Mouse (Mus musculus): Measurements from ENCODE around the gene Wdtc1. TPM values are rescaled to one million over a fixed set of nuclear protein-coding genes. Genes with fewer than 3 reads are reported as not detected.
A peak's percentile ranks its signal among the peaks of the same experiment; 100 is the strongest.

Gene Wdtc1
- polyA plus RNA-seq, 1 experiment = 49.1 TPM

GRCm38 (mm10) chr4:133264559-133264958 is 88.7 kb downstream of the Wdtc1 start:
- TF ChIP-seq CTCF (IDR thresholded peaks at IDR 0.05; ENCODE audit: insufficient read depth, low read length) = no peak
- no peak for TF ChIP-seq POLR2A (IDR thresholded peaks at IDR 0.05; ENCODE audit: borderline replicate concordance, extremely low read depth, low read depth, low read length)
- no peak overlapping the region for H3K4me3 ChIP-seq (replicated peaks; ENCODE audit: extremely low read depth, low read depth, low read length)
- DNase-seq = no peak
- WGBS = 88% methylated on average over 2 of the region's 2 CpGs
- H3K4me1 ChIP-seq (ENCODE audit: control insufficient read depth, insufficient read depth, low read length) = no peaks in the 10 kb centered on the region

DNA sequence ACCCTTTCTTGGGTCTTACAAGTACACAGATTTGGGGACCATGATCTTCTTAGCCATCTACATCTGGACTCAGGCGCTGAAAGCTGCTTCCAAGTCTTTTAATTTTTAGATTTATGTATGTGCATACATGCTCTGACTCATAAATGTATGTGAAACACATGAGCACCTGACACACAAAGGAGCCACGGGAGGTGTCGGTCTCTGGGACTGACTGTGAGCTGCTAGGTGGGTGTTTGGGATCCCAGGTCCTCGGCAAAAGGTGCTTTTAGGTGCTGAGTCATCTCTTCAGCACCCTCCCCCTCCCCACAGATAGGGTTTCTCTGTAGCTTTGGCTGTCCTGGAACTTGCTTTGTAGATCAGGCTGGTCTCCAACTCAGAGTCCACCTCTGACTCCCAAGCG is 89.5 kb downstream of the Wdtc1 start:
- WGBS = 87% methylated on average over 5 of the region's 5 CpGs
- Histone ChIP-seq H3K4me1 (ENCODE audit: control insufficient read depth, insufficient read depth, low read length) (no peaks in the 10 kb centered on the region), H3K4me3 (replicated peaks; ENCODE audit: extremely low read depth, low read depth, low read length) (no peak overlapping the region)
- TF ChIP-seq CTCF (IDR thresholded peaks at IDR 0.05; ENCODE audit: insufficient read depth, low read length) (no peak), POLR2A (IDR thresholded peaks at IDR 0.05; ENCODE audit: borderline replicate concordance, extremely low read depth, low read depth, low read length) (no peak)
- DNase-seq = no peak

GRCm38 (mm10) chr4:133262882-133263281 is 90.4 kb downstream of the Wdtc1 start, which contains the start of gene Sytl1:
TSS of gene Sytl1 (minus strand) at chr4:133263113.
- WGBS = 37% methylated on average over 7 of the region's 7 CpGs
- Histone ChIP-seq H3K4me1 (ENCODE audit: control insufficient read depth, insufficient read depth, low read length) (no peaks in the 10 kb centered on the region), H3K4me3 (replicated peaks; ENCODE audit: extremely low read depth, low read depth, low read length) (peak within 1 kb of the TSS; percentile 12)
- no peak for DNase-seq
- no peak for TF ChIP-seq CTCF (IDR thresholded peaks at IDR 0.05; ENCODE audit: insufficient read depth, low read length)
- TF ChIP-seq POLR2A (IDR thresholded peaks at IDR 0.05; ENCODE audit: borderline replicate concordance, extremely low read depth, low read depth, low read length) = no peak

- Histone ChIP-seq H3K4me3 (replicated peaks; ENCODE audit: extremely low read depth, low read depth, low read length) (no peak overlapping the region), H3K4me1 (ENCODE audit: control insufficient read depth, insufficient read depth, low read length) (no peaks in the 10 kb centered on the region)
- DNase-seq = no peak
- WGBS = 59% methylated on average over 7 of the region's 7 CpGs
- no peak for TF ChIP-seq POLR2A (IDR thresholded peaks at IDR 0.05; ENCODE audit: borderline replicate concordance, extremely low read depth, low read depth, low read length)
- no peak for TF ChIP-seq CTCF (IDR thresholded peaks at IDR 0.05; ENCODE audit: insufficient read depth, low read length)
Measured at GRCm38 (mm10) chr4:133262375-133262765, 90.9 kb downstream of the Wdtc1 start.

DNA sequence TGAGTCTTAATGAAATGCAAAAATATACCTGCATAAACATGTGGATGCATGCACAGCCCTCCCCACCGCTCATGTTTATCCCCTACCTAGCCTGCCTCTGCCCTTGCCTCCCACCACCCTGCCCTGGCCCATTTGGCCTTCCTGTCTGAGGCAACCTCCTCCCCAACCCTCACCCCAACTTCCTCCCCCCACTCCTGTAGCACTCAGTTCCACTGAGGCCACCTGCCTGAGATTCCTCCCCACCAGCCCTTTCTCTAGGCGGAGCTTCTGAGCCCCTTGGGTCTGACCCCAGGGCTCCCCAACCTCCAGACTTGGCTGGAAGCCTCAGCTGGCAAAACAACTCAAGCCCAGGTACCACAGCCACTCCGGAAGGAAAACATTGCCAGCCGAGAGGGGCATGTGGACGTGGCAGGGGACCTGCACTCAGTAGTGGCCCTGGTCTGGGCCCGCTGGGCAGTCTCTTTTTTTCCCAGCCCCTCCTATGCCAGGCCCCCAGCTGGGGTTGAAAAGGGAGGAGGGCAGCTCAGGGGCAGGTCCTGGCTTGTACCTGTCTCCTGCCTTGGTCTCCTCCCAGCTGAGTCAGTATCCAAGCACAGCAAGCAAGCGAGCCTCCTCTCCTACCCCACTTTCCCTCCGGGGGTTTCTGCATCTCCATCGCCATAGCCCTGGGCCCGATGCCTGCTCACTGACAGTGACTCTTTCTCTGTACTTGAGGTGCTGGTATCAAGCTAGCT is 91.5 kb downstream of the Wdtc1 start:
- DNase-seq = no peak
- WGBS = 44% methylated on average over 10 of the region's 10 CpGs

GRCm38 (mm10) chr4:133257798-133258408 is 95.4 kb downstream of the Wdtc1 start:
- DNase-seq = no peak
- WGBS = 75% methylated on average over 12 of the region's 12 CpGs
- TF ChIP-seq CTCF (IDR thresholded peaks at IDR 0.05; ENCODE audit: insufficient read depth, low read length) (no peak), POLR2A (IDR thresholded peaks at IDR 0.05; ENCODE audit: borderline replicate concordance, extremely low read depth, low read depth, low read length) (no peak)
- no peaks in the 10 kb centered on the region for H3K4me1 ChIP-seq (ENCODE audit: control insufficient read depth, insufficient read depth, low read length)
- no peak overlapping the region for H3K4me3 ChIP-seq (replicated peaks; ENCODE audit: extremely low read depth, low read depth, low read length)

More for the DNA sequence above, 91.5 kb downstream of the Wdtc1 start:
- no peak overlapping the region for H3K4me3 ChIP-seq (replicated peaks; ENCODE audit: extremely low read depth, low read depth, low read length)
- TF ChIP-seq POLR2A (IDR thresholded peaks at IDR 0.05; ENCODE audit: borderline replicate concordance, extremely low read depth, low read depth, low read length) (no peak), CTCF (IDR thresholded peaks at IDR 0.05; ENCODE audit: insufficient read depth, low read length) (no peak)
- H3K4me1 ChIP-seq (ENCODE audit: control insufficient read depth, insufficient read depth, low read length) = no peaks in the 10 kb centered on the region

DNA sequence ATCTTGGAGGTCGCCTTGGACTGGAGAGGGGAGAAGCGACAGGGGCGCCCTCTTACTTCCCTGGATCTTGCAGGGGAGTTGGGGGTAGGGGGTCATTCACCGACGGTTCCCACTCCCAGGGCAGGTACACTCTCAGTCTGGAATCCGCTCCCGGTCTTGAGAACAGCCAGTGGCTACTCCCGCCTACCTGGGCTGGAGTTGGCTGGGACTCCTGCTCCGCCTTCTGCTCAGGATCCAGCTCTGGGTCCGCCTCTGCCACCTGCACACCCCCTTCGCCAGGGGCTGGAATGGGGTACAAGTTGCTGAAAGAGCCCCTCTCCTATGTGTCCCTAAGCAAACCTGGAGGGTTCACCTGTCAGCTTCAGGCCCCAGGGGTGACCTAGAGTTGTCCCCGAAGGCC is 96.1 kb downstream of the Wdtc1 start:
- H3K4me1 ChIP-seq (ENCODE audit: control insufficient read depth, insufficient read depth, low read length) = no peaks in the 10 kb centered on the region
- DNase-seq = peak; percentile 38
- no peak overlapping the region for H3K4me3 ChIP-seq (replicated peaks; ENCODE audit: extremely low read depth, low read depth, low read length)
- WGBS = 43% methylated on average over 12 of the region's 12 CpGs
- TF ChIP-seq POLR2A (IDR thresholded peaks at IDR 0.05; ENCODE audit: borderline replicate concordance, extremely low read depth, low read depth, low read length) = no peak
- no peak for TF ChIP-seq CTCF (IDR thresholded peaks at IDR 0.05; ENCODE audit: insufficient read depth, low read length)

GRCm38 (mm10) chr4:133256820-133257219 is 96.5 kb downstream of the Wdtc1 start:
- no peak overlapping the region for H3K4me3 ChIP-seq (replicated peaks; ENCODE audit: extremely low read depth, low read depth, low read length)
- DNase-seq = no peak

DNA sequence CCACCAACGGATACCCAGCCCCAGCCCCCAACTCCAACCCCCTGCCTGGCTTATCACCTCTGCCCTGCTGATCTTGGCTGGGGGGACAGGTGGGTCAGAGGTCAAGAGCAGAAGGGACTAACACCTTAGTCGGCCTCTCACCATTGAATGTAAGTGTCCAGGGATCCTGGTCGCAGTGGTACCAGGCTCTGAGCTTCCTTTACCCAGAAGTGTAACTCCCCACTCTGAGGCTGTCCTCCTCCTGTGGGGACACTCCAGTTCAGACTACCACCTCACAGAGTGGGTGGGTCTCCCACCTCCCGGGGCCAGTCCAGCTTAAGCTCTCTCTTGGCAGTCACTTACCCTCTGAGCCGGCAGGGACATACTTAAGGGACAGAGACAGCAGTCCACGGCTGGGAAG is 97.9 kb downstream of the Wdtc1 start:
- DNase-seq = no peak
- Histone ChIP-seq H3K4me3 (replicated peaks; ENCODE audit: extremely low read depth, low read depth, low read length) (no peak overlapping the region), H3K4me1 (ENCODE audit: control insufficient read depth, insufficient read depth, low read length) (no peaks in the 10 kb centered on the region)
- no peak for TF ChIP-seq POLR2A (IDR thresholded peaks at IDR 0.05; ENCODE audit: borderline replicate concordance, extremely low read depth, low read depth, low read length)
- 66% methylated on average over 6 of the region's 6 CpGs for WGBS

More at GRCm38 (mm10) chr4:133256820-133257219, 96.5 kb downstream of the Wdtc1 start:
- TF ChIP-seq CTCF (IDR thresholded peaks at IDR 0.05; ENCODE audit: insufficient read depth, low read length) = no peak
- WGBS = 31% methylated on average over 24 of the region's 24 CpGs
- no peaks in the 10 kb centered on the region for H3K4me1 ChIP-seq (ENCODE audit: control insufficient read depth, insufficient read depth, low read length)

DNA sequence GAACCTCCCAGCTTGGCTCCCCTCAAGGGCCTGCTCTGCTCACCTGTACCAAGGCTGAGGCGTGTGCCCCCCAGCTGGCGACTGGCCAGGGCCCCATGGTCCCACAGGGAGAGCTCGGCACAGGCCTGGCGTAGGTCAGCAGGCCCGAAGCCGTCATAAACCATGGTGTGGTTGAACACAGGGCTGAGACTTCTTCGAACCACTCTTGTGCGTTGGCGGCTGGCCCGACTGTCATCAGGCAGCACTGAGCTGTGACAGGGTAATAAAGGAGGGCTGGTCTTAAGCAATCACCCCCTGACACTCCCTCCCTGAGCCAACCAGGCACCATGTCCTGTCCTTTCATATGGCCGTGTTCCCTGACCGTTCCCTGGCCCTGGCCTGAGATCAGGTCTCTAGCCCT is 99.9 kb downstream of the Wdtc1 start:
- 80% methylated on average over 12 of the region's 12 CpGs for WGBS
- no peak for DNase-seq
- Histone ChIP-seq H3K4me1 (ENCODE audit: control insufficient read depth, insufficient read depth, low read length) (no peaks in the 10 kb centered on the region), H3K4me3 (replicated peaks; ENCODE audit: extremely low read depth, low read depth, low read length) (no peak overlapping the region)
- TF ChIP-seq POLR2A (IDR thresholded peaks at IDR 0.05; ENCODE audit: borderline replicate concordance, extremely low read depth, low read depth, low read length) = no peak
- no peak for TF ChIP-seq CTCF (IDR thresholded peaks at IDR 0.05; ENCODE audit: insufficient read depth, low read length)
